Mouse (Mus musculus) liver, embryonic 12.5 days (tissue): ENCODE data around the gene Acadsb. TPM values are rescaled to one million over a fixed set of nuclear protein-coding genes. Genes with fewer than 3 reads are reported as not detected.

Experiments
- ATAC-seq: fragments of 200-750 bp; cut with Nextera tagmentation; 2 replicates; pipeline ENCODE4 v1.8.0; 2017; ENCODE audit warnings: moderate number of reproducible peaks, mild to moderate bottlenecking, moderate library complexity
- H3K27ac ChIP-seq: fragments of 300-500 bp; sonication (generic); 2 replicates; pipeline ENCODE4 v1.5.1; 2016; ENCODE audit warnings: mild to moderate bottlenecking
- H3K27me3 ChIP-seq: fragments of 300-500 bp; sonication (generic); replicated peaks from 2 replicates; pipeline ENCODE4 v1.6.1; 2016; ENCODE audit warnings: mild to moderate bottlenecking, moderate library complexity
- H3K36me3 ChIP-seq: fragments of 300-500 bp; sonication (generic); 2 replicates; pipeline ENCODE4 v1.6.1; 2016; ENCODE audit warnings: mild to moderate bottlenecking, moderate library complexity
- H3K4me1 ChIP-seq: fragments of 300-500 bp; sonication (generic); 2 replicates; pipeline ENCODE4 v1.6.1; 2016
- H3K4me2 ChIP-seq: fragments of 300-500 bp; sonication (generic); 2 replicates; pipeline ENCODE4 v1.6.1; 2016; ENCODE audit warnings: mild to moderate bottlenecking, moderate library complexity
- H3K4me3 ChIP-seq: fragments of 300-500 bp; sonication (generic); 2 replicates; pipeline ENCODE4 v1.5.1; 2016; ENCODE audit warnings: mild to moderate bottlenecking, moderate library complexity
- H3K9ac ChIP-seq: fragments of 300-500 bp; sonication (generic); 2 replicates; pipeline ENCODE4 v1.6.1; 2016; ENCODE audit warnings: mild to moderate bottlenecking, moderate library complexity
- H3K9me3 ChIP-seq: fragments of 300-500 bp; sonication (generic); replicated peaks from 2 replicates; pipeline ENCODE4 v1.6.1; 2016; ENCODE audit warnings: mild to moderate bottlenecking, moderate library complexity
- WGBS: fragments of 180-500 bp; shearing (Covaris S2); methylation state at CpG from one replicate; pipeline ENCODE4 v1.1.7; 2016; ENCODE audit not compliant: insufficient replicate concordance; 5-methylcytosine and 5-hydroxymethylcytosine counted together
- polyA plus RNA-seq: library from polyadenylated mRNA; unstranded; fragments of >200 nt; fragmentation: Nextera tagmentation; extraction: Ambion mirVana; gene quantifications from 2 replicates; pipeline ENCODE4 v1.2.1, GENCODE M21; 2016

Acadsb gene
- polyA plus RNA-seq, 1 experiment from 2014 or later = 35.1 TPM

GRCm38 (mm10) chr7:131469506-131469905 is 59.1 kb downstream of the Acadsb start:
- no peaks in the 10 kb centered on the region for H3K27me3 ChIP-seq
- WGBS = 35% methylated on average over 3 of the region's 3 CpGs

DNA sequence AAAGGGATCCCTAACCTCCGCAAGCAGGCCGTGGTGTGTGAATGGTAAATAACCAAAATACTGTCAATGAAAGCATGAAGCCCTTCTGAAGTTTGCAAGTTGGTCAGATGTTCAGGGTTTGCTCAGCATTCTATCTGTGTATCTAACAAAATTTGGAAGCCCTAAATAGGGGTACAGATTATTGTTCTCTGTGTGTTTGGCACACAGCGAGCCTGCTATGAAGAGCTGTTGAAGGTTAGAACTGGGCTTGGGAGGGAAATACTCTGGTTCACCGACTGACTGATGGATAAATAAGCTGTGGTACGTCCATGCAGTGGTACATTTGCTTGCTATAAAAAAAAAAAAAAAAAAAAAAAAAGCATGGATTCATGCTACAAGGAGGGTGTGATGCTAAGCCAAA is 61.1 kb downstream of the Acadsb start:
- Histone ChIP-seq H3K4me1 (no peaks in the 10 kb centered on the region), H3K4me2 (no peak overlapping the region), H3K9ac (no peak overlapping the region), H3K4me3 (no peak overlapping the region), H3K27me3 (no peaks in the 10 kb centered on the region), H3K27ac (no peak overlapping the region), H3K9me3 (no peaks in the 10 kb centered on the region), H3K36me3 (no peaks in the 10 kb centered on the region)
- no peak for ATAC-seq
- WGBS = 58% methylated on average over 5 of the region's 5 CpGs

More at GRCm38 (mm10) chr7:131469506-131469905, 59.1 kb downstream of the Acadsb start:
- Histone ChIP-seq H3K4me2 (no peak overlapping the region), H3K9me3 (no peaks in the 10 kb centered on the region), H3K4me3 (no peak overlapping the region), H3K4me1 (no peaks in the 10 kb centered on the region), H3K27ac (no peak overlapping the region), H3K9ac (no peak overlapping the region), H3K36me3 (no peaks in the 10 kb centered on the region)
- no peak for ATAC-seq

DNA sequence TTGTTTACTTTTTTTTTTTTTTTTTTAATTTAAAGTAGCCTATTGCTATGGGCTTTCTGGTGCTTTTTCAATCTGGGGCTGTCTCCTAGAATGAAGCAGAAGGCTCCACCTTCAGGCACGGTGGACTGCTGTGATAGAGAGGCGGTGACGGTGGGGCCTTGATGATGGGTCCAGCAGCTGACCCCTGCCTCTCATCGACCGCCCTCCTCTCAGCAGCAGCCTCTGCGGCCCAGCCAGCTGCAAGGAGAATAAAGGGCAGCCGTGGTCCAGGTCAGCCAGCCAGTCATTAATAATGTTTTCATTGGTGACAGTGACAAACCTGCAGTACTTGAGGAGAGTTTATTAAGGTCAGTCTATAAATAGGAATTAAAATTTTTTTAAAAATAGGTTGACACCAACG is 66.7 kb downstream of the Acadsb start:
- Histone ChIP-seq H3K9me3 (no peaks in the 10 kb centered on the region), H3K9ac (no peak overlapping the region), H3K4me2 (no peak overlapping the region), H3K27me3 (no peaks in the 10 kb centered on the region), H3K4me1 (no peaks in the 10 kb centered on the region), H3K27ac (no peak overlapping the region), H3K36me3 (no peaks in the 10 kb centered on the region), H3K4me3 (no peak overlapping the region)
- ATAC-seq = no peak
- 69% methylated on average over 8 of the region's 8 CpGs for WGBS

GRCm38 (mm10) chr7:131478403-131478802 is 68.0 kb downstream of the Acadsb start:
- WGBS = 78% methylated on average over 5 of the region's 5 CpGs

More at GRCm38 (mm10) chr7:131478403-131478802, 68.0 kb downstream of the Acadsb start:
- H3K9ac ChIP-seq = no peak overlapping the region
- H3K27me3 ChIP-seq = no peaks in the 10 kb centered on the region
- H3K9me3 ChIP-seq = no peaks in the 10 kb centered on the region
- no peak overlapping the region for H3K27ac ChIP-seq
- no peak overlapping the region for H3K4me2 ChIP-seq
- no peak for ATAC-seq
- H3K36me3 ChIP-seq = no peaks in the 10 kb centered on the region
- H3K4me3 ChIP-seq = no peak overlapping the region
- no peaks in the 10 kb centered on the region for H3K4me1 ChIP-seq

Other genes starting within 250 kb of the Acadsb start
- gene 5430419D17Rik, start 236.2 kb upstream of the Acadsb start, polyA plus RNA-seq = not detected in 2 replicates
- not detected in 2 replicates for gene Cuzd1, start 88.3 kb upstream of the Acadsb start, polyA plus RNA-seq
- not detected in 2 replicates for gene Fam24b, start 81.1 kb upstream of the Acadsb start, polyA plus RNA-seq
- not detected in 2 replicates for gene Fam24a, start 76.7 kb upstream of the Acadsb start, polyA plus RNA-seq
- gene 2310057M21Rik, start 47.8 kb upstream of the Acadsb start, polyA plus RNA-seq = 14.3 and 15.7 TPM in 2 replicates
- gene Pstk, start 39.5 kb upstream of the Acadsb start, polyA plus RNA-seq = 32.1 and 36.9 TPM in 2 replicates
- gene Ikzf5, start 80 bp upstream of the Acadsb start, polyA plus RNA-seq = 16.4 and 16.6 TPM in 2 replicates
- gene Hmx3, start 132.3 kb downstream of the Acadsb start, polyA plus RNA-seq = not detected in 2 replicates
- gene Hmx2, start 138.2 kb downstream of the Acadsb start, polyA plus RNA-seq = not detected in 2 replicates
- gene Bub3, start 149.6 kb downstream of the Acadsb start, polyA plus RNA-seq = 151 and 152 TPM in 2 replicates